Mouse (Mus musculus): ENCODE measurements around the gene Mdn1. TPM values are rescaled to one million over a fixed set of nuclear protein-coding genes. Genes with fewer than 3 reads are reported as not detected.
A peak's percentile ranks its signal among the peaks of the same experiment; 100 is the strongest.

The Mdn1 gene
- total RNA-seq, 2 experiments from 2014 or later, result 5.1 to 6.1 TPM

- DNase-seq, result no peak
- intact Hi-C loops (cut with DNase I), result loop anchor here (5.0 kb wide), 1 partner anchor 182 kb away; the partner anchor contains the start of gene Ankrd6
Measured at GRCm38 (mm10) chr4:32770284-32770810, 113.4 kb downstream of the Mdn1 start.

GRCm38 (mm10) chr4:32779996-32780395 is 123.1 kb downstream of the Mdn1 start:
- DNase-seq, result no peak
- intact Hi-C loops (cut with DNase I), result no loop called here

GRCm38 (mm10) chr4:32787110-32787509 is 130.2 kb downstream of the Mdn1 start:
- intact Hi-C loops (cut with DNase I), result no loop called here

GRCm38 (mm10) chr4:32789020-32789419 is 132.1 kb downstream of the Mdn1 start:
- intact Hi-C loops (cut with DNase I), result no loop called here
- DNase-seq, result no peak

More at GRCm38 (mm10) chr4:32787110-32787509, 130.2 kb downstream of the Mdn1 start:
- no peak for DNase-seq

GRCm38 (mm10) chr4:32798976-32799375 is 142.1 kb downstream of the Mdn1 start:
- intact Hi-C loops (cut with DNase I), result no loop called here

GRCm38 (mm10) chr4:32799966-32800576 is 143.2 kb downstream of the Mdn1 start, which contains the start of gene Lyrm2:
TSS of gene Lyrm2 (plus strand) at chr4:32800253.
- intact Hi-C loops (cut with DNase I), result no loop called here
- peak; percentile 50 to 72 for DNase-seq

More at GRCm38 (mm10) chr4:32798976-32799375, 142.1 kb downstream of the Mdn1 start:
- DNase-seq, result no peak

GRCm38 (mm10) chr4:32800577-32801170 is 143.8 kb downstream of the Mdn1 start:
- intact Hi-C loops (cut with DNase I), result no loop called here

GRCm38 (mm10) chr4:32817478-32817877 is 160.6 kb downstream of the Mdn1 start:
- intact Hi-C loops (cut with DNase I), result no loop called here
- no peak for DNase-seq

More at GRCm38 (mm10) chr4:32800577-32801170, 143.8 kb downstream of the Mdn1 start:
- DNase-seq, result no peak

- DNase-seq, result no peak
- intact Hi-C loops (cut with DNase I), result no loop called here
Measured at GRCm38 (mm10) chr4:32820676-32821075, 163.8 kb downstream of the Mdn1 start.

GRCm38 (mm10) chr4:32824254-32824653 is 167.3 kb downstream of the Mdn1 start:
- no peak for DNase-seq
- intact Hi-C loops (cut with DNase I), result no loop called here

Other genes starting within 250 kb of the Mdn1 start
- not detected for gene Gja10, start 54.4 kb upstream of the Mdn1 start, total RNA-seq (2021)
- 1 to 10 TPM; 3.5 to 4.2 TPM for gene Casp8ap2, start 41.7 kb upstream of the Mdn1 start, total RNA-seq (2021)
- 10 to 100 TPM; 19.8 to 23.1 TPM for gene Lyrm2, start 143.1 kb downstream of the Mdn1 start, total RNA-seq (2021)

Measured in gastrocnemius, postnatal 36 days (tissue).